Mouse (Mus musculus): Measurements from ENCODE around the gene Aox1.
"Not testable (repeated sequence)": the region's sequence is repeated elsewhere in the genome, so short reads cannot be mapped to it uniquely, and the experiment has no call there.

DNA sequence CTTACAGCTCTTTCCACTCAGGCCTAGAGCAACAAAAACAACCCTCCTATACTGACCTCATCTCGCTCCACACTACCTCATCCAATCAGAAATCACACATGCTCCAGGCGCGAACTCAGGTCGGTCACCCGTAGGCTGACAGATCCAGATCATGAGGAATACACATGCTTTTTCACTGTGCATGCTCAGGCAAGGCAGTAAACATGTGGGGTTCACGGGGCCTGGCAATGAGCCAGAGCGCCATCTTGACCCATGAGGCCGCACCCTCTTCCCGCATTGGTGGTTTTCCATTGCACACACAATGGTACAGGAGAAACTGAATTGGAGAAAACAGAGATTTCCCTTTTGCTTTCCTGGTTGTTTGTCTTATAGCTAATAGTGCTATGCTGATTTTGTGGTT, 7.6 kb downstream of the Aox1 start:
- TF ChIP-seq POLR2A (IDR thresholded peaks at IDR 0.05; ENCODE audit: low read depth, low read length); CTCF (IDR thresholded peaks at IDR 0.05; ENCODE audit: borderline replicate concordance, insufficient read depth, low read length): not testable (repeated sequence)
